Mouse (Mus musculus): ENCODE results near the gene Ctbs.

- no peak for TF ChIP-seq CTCF (IDR thresholded peaks at IDR 0.05)
- TF ChIP-seq EP300 (IDR thresholded peaks at IDR 0.05): no peak
These were observed 35.0 kb upstream of the Ctbs start for GRCm38 (mm10) chr3:146414555-146414954.
